Mouse (Mus musculus) embryo, embryonic 11 days (tissue): ENCODE results near the gene Dhrs11.
A peak's percentile ranks its signal among the peaks of the same experiment; 100 is the strongest.

Source experiments
- DNase-seq: peaks from one replicate; pipeline ENCODE4 v3.0.0-alpha.2; 2015

Dhrs11 gene

DNA sequence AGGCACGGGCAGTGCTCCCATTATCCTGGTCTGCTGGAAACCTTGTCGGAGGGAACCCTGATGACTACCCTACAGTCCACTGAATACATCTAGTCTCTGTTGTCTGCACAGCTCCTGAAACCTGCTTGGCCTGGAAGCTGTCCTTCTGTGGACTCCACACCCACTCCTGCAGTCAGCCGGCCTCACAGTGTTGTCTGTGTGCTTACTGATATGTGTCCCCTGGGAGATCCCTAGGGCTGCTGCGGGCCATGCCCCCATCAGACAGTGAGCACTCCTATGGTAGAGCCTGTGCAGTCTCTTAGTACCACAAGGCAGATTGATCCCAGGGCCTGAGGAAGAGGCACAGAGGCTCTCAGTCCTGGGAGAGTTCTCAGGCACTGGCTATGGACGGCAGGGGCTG is 6.3 kb downstream of the Dhrs11 start:
- no peak for DNase-seq

DNA sequence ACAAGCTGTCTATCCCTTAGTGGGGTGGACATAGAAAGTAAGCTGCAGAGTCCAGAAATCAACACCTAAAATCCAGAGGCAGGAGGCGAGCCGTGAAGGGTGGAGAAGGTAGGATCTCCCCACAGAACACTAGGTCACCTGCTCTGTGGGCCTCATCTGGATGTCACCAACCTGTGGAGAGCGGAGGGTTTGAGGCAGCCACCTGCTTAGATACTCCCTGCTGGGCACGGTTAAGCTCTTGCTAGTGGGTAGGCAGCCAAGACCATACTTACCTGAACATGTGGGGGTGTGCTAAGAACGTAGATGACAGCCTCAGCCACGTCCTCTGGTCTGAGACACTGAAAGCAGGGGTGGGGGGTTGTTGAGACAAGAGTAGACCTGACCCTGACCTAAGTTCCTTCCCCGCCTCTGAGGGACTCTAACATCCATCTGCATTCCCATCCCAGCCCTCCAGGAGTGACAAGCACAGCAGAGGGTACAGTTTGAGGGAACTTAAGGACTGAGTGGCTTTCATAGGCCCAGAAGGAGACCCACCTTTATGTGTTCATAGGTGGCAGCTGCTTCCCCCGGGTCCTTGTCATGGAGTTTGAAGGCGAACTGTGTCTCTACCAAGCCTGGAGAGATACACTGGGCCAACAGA is 7.5 kb downstream of the Dhrs11 start:
- no peak for DNase-seq

DNA sequence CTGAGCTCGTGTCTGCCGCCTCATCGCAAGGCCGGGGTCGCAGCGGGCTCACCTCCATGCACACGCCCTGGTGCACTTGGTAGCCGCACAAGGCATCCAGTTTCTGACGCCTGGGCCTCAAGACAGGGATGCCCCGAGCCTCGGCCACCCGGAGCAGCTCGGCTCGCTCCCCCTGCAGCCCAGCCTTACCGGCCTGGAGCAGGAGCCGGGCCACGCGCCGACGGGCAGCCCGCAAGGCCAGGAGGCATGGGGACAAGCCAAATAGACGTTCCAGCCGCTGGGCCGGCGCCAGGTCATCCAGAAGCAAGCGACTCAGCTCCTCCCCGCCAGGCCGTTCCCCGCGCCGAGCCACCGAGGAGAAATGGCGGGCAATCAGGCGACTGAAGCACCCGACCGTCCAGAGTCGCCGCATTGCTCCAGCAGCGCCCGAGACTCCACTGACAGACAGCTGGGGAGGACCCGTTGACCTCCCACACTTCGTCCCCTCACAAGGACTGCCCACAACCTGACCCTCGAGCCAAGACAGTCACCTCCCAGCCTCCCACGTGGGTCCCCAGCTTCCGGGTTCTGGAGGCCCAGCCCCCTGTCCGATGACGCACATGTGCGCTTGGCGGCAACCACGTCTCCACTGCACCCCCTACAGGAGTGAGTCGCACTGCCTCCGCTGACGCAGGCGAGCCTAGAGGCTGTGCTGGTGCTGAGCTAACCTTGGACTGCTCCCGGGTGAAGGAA is 9.7 kb downstream of the Dhrs11 start, which contains the start of gene Mrm1:
Gene Mrm1, minus strand, starts transcription at position 555 of the 732 bp plus-strand sequence.
- peak; percentile 95 for DNase-seq

DNA sequence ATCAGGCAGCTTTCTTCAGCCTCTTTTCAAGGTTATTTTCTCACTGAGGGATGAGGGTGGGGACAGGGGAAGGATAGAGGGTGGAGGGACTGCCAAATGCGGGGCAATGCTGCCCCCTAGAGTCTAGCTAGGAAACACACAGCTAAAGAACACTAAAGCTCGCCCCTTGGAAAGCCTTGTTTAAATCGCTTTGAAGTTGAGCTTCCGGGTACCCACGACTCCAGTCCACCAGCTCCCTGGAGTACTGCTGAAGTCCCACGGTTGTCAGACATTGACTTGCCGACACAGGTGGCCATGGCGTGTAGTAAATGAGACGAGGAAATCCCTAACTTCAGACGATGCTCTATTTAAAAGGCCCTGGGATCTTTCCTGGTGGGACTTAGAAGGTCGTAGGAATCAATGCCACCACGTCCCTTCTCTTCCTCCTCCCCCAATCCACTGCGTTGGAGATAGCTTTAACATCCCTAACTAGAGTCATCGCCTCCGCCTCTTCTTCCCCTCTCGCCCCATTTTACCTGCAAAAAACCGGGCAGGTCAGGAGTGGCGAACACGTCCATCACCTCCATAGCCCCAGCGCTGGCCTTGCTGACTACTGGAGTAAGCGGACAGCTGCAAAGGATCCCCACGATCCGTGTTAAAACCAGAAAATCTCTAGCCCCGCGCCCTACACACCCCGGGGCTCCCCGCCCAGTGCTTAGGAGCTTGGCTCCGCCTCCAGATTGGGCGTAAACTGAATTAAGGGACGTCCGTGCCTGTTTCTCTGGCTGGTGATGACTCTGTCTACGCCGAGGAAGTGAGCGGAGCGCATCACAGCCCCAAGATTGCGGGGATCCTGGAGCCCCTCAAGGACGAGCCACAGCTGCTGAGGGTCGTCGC is 10.5 kb downstream of the Dhrs11 start:
- peak; percentile 86 for DNase-seq

DNA sequence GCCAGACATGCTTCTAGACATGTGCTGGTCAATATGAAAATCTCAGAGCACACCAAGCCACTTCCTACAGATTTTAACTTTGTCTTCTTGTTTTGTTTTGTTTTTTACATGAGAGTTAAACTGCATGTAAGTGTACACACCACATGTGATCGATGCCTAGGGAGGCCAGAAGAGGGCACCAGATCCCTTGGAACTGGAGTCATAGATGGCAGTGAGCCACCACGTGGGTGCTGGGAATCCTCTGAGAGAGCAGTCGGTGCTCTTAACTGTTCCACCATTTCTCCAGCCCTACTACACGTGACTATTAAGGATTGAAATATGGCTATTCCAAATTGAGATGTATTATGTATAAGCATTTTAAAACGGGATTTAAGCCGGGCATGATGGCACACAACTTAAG is 11.4 kb downstream of the Dhrs11 start:
- DNase-seq: no peak

DNA sequence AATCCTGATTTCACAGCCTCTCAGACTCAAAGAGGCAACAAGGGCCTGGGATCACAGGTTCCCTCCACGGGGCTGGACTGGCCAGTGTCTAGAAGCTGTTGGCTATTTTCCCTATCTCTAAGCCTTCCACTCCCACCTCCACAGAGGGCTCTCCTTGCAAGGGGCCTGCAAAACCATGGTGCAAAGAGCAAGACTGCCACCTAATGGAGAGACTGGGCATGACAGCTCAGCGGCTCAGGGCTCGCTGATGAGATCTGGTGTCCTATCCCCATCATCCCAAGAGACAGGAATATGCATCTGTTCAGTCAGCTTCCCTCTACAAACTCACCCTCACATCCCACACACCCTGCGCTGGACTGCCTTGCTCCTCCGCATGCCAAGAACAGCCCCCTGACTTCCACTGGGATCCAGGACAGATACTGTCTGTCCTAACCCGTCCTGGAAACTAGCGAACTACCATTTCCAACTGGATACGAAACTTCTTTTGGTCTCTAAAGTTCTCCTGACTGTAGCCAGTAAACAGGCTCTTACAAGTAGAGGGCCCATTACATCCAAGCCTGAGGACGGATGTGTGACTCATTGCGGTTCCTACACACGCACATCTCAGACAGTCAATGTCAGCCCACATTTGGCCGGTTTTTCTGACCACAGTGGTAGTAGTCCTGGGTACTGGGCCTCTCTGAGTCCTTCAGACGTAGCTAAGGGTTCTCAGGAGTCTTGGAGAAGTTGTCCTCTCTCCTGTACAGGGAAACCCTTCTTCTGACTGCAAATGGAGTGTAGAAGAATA is 14.9 kb downstream of the Dhrs11 start:
- DNase-seq: peak; percentile 81

DNA sequence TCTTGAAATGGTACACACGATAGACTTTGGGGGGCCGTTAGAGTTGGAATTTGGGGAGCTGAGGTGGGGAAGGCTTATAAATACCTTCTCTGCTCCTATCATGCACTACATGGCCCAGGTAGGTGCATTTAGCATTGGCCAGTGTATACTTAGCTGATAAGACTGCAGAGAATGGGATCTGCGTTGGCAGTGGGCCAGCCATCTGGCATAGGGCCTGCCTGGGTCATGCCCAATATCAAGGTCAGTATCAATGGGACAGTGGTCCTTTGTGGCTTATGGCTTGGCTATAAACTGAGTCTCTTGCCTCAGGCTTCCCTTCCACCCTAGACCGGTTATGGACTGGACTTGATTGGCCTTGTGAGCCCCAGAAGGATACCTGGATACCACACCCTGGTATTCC is 24.4 kb downstream of the Dhrs11 start:
- no peak for DNase-seq

DNA sequence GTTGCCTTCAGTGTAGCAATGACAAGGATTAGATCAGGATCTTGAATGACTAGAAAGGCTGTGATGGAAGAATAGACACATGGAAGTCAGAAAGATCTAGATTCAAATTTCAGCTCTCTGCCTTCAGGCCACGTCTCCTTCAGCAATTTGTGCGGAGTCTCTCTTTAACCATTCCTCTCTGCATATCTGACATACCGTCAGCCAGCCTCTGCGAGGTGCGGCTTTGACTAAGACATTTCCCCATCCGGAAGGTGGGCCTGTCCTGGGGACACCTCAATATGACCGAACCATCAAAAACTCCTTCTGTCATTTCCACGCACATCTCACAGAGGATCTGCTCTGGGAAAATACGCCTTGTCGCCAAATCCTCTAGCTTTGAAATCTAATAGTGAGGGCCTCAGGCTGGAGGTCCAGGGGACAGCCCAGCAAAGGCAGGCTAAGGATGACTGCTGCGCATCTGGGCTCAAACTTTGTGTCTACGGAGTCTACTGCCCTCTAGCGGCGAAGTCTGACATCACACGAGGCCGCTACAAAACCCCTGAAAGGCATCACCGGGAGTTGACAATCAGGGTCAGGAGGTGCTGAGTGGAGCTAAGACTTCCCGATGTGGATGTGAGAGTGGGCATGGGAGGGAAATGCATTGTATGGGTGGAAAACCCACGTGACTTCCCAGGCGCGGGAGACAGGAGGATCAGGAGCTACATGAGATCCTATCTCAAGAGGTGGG is 31.0 kb downstream of the Dhrs11 start:
- peak; percentile 89 for DNase-seq

DNA sequence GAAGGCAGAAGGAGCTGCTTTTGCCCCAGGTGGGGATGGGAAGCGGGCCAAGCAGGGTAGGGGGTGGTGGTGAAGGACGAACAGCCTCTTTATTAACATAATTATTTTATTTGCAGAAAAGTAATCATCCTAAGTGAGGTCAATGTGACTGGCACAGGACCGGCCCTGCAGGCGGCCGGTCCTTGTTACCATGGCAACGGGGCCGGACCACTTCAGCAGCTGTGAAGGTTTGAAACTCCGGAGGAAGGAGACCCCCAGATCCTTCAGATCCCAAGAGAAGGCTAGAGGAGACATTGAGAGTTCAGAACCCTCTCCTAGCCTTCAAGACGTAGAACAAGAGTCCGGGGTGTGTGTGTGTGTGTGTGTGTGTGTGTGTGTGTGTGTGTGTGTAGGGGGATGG is 31.8 kb downstream of the Dhrs11 start:
- peak; percentile 46 for DNase-seq

DNA sequence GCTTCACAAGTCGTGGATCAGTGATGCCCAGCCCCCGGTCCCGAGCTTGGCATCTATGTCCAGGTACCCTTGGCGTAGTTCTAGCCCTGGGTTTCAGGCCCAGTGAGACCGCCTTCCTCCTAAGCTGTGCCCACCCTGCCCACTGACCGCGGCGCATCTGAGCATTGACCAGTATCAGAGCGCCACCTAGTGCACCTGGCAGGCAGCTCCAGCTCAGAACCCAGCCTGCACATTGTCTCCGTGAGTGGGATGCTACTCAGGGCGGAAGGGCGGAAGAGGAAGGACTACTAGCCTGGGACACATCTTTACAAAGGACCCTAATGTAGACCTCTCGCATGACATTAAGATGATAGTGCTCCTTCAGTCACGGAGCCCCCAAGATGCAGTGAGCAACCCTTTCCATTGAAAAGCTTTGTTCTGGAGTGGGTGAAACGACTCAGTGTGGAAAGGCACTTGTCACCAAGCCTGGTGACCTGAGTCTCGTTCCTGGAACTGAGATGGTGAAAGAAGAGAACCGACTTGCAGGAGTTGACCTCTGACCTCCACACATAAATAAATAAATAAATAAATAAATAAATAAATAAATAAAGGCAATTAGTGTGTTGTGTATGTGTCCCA is 34.2 kb downstream of the Dhrs11 start:
- peak; percentile 90 for DNase-seq

DNA sequence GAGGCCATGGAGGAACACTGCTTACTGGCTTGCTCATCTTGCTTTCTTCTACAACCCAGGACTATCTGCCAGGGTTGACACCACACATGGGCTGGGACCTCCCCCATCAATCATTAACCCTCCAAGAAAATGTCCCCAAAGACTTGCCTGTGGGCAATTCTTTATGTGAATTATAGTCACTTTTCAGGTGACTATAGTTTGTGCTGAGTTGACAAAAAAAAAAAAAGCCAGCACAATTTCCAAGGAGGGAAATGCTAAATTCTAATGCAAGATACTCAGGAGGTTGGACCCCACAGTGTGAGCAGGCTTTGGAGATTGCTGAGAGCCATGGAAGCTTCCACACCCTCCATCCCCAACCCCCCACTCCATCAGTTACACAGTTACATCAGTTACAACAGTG is 35.2 kb downstream of the Dhrs11 start:
- no peak for DNase-seq

DNA sequence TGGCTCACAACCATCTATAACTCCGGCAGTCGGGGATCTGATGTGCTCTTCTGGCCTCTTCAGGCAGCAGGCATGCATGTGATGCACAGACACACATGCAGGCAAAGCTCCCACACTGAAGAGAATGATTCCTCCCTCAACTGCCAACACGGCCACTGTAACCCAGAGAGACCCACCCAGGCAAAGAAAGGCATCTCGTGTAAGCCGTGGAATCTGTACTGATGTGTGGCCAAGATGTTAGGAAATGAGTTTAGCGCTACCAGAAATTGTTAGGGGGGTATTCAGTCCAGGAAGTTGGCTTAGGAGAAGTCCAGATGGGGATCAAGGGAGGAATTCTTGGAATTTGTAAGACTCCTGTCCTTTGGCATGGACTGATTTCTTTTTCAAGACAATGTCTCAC is 38.4 kb downstream of the Dhrs11 start:
- DNase-seq: no peak

DNA sequence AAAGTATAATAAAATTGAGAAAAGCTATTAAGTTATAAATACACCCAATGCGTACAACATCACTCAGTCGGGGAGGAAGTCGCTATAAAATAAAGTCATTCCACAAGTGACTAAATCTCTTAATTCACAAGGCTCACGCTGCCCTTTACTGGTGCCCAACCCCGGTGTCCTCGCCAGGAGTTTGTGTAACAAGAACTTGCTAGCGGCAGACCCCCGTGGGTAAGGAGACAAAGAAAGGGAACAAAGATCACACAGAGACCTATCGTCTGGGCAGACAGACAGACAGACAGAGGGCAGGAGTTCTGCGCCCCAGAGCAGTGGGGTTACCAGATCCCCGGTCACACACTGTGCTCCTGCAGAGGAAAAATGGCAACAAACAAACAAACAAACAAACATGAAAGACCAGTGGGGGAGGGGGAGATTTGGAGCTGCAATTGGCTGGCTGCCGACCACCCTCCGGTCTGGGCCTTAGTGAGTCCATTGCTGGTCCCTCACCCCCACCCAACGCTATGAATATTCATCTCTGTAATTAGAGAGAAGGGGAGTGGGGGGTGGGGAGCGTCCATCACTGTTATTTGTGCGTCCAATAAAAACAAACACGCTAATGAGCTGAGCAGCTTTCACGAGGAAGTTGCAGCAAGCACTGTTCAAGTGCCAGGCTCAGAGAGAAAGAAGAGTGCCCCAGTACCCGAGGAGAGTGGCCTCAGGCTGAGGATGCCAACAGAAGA is 48.5 kb downstream of the Dhrs11 start:
- peak; percentile 32 for DNase-seq

DNA sequence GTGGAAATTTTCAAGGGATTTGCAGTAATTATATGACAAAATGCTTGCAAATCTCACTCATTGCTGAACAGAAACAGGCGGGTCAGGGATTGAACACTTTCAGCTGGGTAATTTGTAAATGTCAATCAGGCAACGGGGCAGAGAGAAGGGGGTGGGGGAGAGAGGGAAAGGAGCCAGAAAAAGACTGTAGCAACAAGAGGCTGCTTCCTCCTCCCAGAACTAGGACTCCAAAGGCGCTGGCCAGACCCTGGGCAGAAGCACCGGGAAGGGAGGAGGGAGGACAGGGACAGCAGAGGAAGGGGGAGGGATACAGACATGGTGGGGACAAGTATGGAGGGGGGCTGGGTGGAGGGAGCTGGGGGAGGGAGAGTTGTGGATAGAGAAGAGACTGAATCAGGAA is 53.2 kb downstream of the Dhrs11 start:
- DNase-seq: peak; percentile 60

DNA sequence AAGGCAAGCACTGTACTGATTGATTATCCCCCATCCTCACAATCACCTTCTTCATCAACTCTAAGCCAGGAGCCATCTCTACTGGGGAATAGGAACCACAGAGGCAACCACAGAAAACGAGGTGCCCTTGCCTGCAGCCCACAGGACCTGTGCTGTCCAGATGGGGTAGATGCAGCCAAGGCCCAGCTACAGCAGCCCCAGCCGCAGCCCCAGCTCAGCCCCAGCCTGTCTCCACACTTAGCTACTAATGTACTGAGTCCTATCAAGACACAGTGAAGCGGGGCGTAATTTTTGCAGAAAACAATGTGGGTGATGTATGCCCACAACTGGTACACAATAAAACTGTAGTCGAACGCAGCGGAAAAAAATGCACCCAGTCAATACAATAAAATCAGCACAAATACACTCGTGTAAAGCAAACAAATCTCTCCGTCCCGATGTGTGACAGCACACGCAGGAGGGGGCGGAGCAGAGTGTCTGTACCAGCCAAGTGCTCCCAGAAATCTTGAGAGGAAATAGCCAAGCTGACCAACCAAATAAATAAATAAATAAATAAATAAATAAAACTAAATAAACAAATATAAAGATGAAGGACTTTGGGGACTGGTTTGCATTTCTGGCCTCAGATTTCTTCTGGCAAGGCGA is 53.8 kb downstream of the Dhrs11 start:
- DNase-seq: no peak
